Mouse (Mus musculus): ENCODE results near the gene Gipc2.

DNA sequence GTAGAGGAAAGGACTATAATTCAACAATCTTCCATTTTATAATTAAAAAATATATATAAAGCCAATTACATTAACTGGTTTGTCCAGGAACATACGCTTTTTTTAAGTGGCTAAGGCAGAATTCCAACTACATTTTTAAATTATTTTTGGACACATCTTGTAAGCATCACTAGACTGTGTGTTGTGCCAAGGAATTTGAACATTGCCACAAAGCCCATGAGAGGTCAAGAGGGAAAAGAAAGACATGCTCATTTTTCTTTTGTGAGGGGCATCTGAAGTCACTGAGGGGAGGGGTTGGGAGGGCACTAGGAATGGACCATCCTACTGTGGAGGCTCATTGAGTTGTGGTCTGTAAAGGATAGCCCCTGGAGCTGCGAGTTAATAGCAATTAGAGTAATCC lies 97.0 kb downstream of the Gipc2 start:
- TF ChIP-seq POLR2A (IDR thresholded peaks at IDR 0.05; ENCODE audit: borderline replicate concordance, insufficient read depth, low read length): no peak
- TF ChIP-seq CTCF (IDR thresholded peaks at IDR 0.05; ENCODE audit: borderline replicate concordance, insufficient read depth, low read depth, low read length): no peak

Measured in cerebellum, adult 2 months (tissue).